In the genomic region with DNA sequence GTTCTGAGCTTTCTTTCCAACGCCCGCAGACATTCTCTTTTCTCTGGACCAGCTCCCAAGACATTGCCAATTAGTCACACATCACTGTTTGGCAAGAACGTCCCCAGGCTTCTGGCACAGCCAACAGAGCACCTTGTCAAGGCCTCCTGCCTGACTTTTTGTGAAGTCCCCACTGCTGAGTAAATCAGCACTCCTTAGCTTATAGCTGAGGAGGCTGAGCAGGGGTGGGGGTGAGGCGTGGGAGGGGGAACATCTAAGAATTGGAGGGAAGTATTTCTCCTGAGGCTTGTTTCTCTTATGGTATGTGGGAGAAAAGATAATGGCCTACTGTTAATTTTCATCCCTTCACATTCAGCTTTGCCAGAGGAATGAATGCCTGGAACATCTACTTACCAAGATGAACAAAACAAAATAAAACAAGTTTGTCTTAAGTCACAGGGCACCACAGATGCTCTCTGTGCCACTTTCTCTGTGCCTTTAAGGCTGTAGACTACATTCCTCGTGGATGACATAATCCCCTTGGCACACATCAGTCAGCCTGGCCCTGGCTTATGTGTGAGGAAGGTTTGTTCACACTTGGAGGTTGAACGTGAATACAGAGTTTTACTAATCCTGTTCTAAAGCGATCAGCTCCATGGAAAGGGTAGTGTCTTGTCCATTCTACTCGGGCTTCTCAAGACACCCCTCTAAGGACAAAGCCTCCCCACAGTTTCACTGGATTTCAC, we compare ENCODE assay signal across 7 mouse cellular contexts.
A peak's percentile ranks its signal among the peaks of the same experiment; 100 is the strongest.
DNase-seq lines count a peak whose midpoint lies in the region; ATAC-seq lines count a peak whose summit lies in the region.

No protein-coding gene starts in this region.

- peak; percentile 93 for ATAC-seq in forebrain, embryonic 15.5 days (replicated peaks)

- DNase-seq in NIH3T3 (ENCODE audit: low read depth) = peak; percentile 68
- DNase-seq in adrenal gland, adult 18-20 months (ENCODE audit: low spot score in 2 of 2) = peak; percentile 13 to 25
- peak; percentile 20 for DNase-seq in kidney, postnatal 10 days
- no peak for DNase-seq in right cerebral cortex, postnatal 36 days (ENCODE audit: low spot score in 2 of 2)
- no peak for DNase-seq in layer of hippocampus, adult 18-20 months (ENCODE audit: low spot score in 2 of 2)
- no peak for DNase-seq in spleen, postnatal 36 days (ENCODE audit: low spot score in 2 of 2)

- WGBS in forebrain, embryonic 15.5 days = 23% methylated on average over 8 of the region's 8 CpGs

- H3K9ac ChIP-seq in forebrain, embryonic 15.5 days (replicated peaks) = no peak overlapping the region

- H3K36me3 ChIP-seq in forebrain, embryonic 15.5 days = no peaks in the 10 kb centered on the region

- H3K4me2 ChIP-seq in forebrain, embryonic 15.5 days (replicated peaks) = no peak overlapping the region

- H3K9me3 ChIP-seq in forebrain, embryonic 15.5 days = no peaks in the 10 kb centered on the region

- H3K4me1 ChIP-seq in forebrain, embryonic 15.5 days = peaks cover 14% of the 10 kb centered on the region

- H3K4me3 ChIP-seq in forebrain, embryonic 15.5 days = no peak overlapping the region

- H3K27me3 ChIP-seq in forebrain, embryonic 15.5 days = no peaks in the 10 kb centered on the region

- H3K27ac ChIP-seq in forebrain, embryonic 15.5 days (replicated peaks) = no peak overlapping the region

Comparison
In these comparisons a context has a peak if more than half of its experiments do, and no peak if none do; other contexts are left out.
1. DNase-seq: peak in NIH3T3 (single experiment), adrenal gland, adult 18-20 months (2 of 2) and kidney, postnatal 10 days (single experiment); none in right cerebral cortex, postnatal 36 days (0 of 2), layer of hippocampus, adult 18-20 months (0 of 2) and spleen, postnatal 36 days (0 of 2).